Mouse (Mus musculus): ENCODE measurements around the gene Psen1.

Gene Psen1

DNA sequence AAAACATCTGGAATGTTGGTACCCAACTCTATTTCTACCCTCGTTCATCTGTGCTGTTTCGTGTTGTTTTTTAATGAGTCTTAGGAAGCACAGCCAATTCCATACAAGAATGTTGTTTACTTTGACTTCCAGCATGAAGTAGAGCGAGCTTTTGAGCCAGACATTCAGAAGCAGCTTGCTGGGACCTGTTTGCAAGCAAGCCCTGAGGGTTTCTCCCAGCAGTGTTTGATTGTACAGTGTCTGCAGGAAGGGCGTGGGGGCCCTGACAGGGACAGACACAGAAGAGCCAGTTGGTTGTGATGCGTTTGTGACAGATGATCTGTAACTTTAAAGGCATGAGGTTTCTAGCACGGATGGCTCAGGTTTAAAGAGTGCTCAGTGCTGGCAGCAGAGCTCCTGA is 33.3 kb downstream of the Psen1 start:
- intact Hi-C loops (cut with DNase I), result no loop called here

DNA sequence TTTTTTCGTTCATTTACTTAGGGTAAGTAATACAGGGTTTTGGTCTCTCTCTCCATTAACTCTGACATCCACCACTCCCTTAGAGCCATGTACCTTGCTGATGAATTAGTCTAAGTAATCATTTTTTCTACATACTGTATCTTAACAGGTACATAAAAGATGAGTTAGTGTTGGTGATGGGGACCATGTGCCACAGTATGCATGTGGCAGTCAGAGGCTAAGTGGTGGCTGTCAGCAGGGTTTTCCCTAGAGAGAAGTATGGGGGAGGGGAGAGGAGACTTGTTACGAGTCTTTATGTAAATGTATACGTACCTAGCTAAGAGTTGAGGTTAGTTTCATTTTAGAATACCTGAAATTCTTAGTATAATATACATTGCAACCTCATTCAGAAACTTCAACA is 35.1 kb downstream of the Psen1 start:
- intact Hi-C loops (cut with DNase I), result no loop called here

DNA sequence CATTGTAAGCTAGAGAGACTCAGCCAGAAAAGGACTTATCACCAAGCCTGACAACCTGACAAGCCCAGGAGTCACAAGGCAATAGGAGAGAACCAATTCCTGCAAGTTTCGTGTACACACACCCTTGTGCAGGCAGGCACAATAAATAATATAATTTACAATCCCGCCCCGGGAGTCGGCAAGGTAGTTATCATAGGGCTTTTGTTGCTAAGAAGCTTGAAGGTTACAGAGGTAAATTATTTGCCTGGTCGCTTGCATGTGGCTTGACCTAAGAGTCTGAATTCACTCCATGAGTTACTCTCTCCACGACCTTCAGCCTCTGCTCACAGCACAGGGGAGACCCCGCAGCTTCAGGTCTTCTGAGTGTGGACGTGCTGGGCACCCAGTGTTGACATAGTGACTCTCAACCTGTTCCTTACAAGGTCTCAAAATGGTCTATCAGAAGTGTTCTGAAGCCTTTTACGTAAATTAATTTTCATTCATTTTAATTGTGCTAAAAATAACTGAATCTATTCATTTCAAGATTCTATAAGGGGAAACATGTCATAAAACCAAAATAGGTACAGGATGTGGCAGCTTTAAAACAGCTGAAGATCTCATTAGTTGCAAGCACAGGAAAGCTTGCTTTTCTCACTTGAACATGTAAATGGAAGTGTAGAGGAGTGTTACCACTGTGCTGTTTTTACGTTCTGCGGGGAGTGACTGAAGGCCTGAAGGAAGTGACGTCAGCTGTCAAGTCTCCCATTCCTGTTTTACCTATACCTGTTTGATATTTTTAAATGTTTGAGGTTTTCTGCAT is 38.8 kb downstream of the Psen1 start:
- intact Hi-C loops (cut with DNase I), result no loop called here

GRCm38 (mm10) chr12:83732225-83732624 is 44.3 kb downstream of the Psen1 start:
- intact Hi-C loops (cut with DNase I), result no loop called here

- intact Hi-C loops (cut with DNase I), result no loop called here
These were observed 46.1 kb downstream of the Psen1 start for GRCm38 (mm10) chr12:83734047-83734446.

DNA sequence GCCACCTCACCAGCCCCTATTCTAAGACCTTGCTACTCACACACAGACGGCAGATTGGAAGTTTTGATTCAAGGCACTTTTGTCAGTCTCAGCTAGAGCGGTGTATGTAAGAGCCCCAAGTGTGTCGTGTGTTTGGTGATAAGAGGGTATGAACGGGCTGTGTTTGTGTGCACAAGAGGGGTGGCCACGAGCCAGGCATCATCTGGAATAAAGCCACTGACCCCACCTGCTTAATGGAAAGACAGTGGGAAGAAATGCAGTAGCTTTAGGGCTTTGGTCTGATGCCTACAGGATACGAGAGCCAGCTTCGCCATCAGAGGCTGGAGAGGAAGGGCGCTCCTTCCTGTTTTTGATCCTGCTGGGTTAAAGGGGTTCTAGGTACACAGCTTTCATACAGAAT is 48.3 kb downstream of the Psen1 start:
- intact Hi-C loops (cut with DNase I), result no loop called here

DNA sequence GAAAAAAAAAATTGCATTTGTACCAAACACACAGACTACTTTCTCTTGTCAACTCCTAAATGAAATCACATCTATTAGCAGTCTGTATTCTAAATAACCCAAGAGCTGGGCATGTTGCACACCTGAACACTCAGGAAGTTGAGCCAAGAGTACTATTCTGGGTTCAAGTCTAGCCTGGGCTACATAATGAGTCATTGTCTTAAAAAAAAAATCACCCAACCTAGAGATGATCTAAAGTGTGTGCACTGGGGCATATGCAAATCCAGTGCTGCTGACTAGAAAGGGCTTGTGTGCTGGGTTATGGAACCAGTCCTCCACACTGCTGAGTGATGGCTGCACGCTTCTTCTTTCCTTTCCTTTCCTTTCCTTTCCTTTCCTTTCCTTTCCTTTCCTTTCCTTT is 50.7 kb downstream of the Psen1 start:
- intact Hi-C loops (cut with DNase I), result no loop called here

DNA sequence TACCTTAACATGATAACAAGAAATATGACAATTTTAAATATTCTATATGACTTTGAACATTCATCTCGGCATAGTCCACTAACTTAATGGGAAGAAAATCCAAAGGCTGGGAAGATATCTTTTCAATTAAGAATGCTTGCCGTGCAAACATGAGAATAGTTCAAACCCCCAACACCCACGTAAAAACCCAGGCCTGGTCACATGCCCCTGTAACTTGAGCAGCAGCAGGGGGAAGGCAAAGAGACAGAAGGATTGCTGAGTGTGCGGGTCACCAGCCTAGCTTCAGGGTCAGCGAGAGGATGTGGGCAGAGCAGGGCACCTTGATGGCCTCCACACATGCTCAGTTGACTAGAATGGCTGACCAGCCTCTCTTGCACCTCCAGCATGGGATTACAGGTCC is 53.8 kb downstream of the Psen1 start:
- intact Hi-C loops (cut with DNase I), result no loop called here

GRCm38 (mm10) chr12:83742834-83743233 is 54.9 kb downstream of the Psen1 start:
- intact Hi-C loops (cut with DNase I), result no loop called here

GRCm38 (mm10) chr12:83743712-83744111 is 55.8 kb downstream of the Psen1 start:
- intact Hi-C loops (cut with DNase I), result no loop called here

DNA sequence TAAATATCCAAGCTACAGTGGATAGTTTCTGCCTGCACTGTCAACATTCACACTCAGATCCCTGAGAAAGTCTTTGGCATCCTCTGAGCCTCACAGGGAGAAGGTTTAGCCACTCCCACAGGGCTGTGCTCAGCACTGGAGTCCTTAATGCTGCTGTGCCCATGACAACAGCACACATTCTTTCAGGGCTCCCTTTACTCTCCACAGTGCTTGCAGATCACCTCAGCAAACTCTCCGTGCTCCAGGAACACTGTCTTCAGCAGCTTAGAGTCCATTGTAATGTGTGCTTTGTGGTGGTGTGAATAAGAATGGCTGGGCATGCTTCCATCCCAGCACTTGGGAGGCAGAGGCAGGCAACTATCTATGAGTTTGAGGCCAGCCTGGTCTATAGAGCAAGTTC is 61.2 kb downstream of the Psen1 start:
- intact Hi-C loops (cut with DNase I), result no loop called here

GRCm38 (mm10) chr12:83752495-83752894 is 64.5 kb downstream of the Psen1 start:
- intact Hi-C loops (cut with DNase I), result no loop called here

DNA sequence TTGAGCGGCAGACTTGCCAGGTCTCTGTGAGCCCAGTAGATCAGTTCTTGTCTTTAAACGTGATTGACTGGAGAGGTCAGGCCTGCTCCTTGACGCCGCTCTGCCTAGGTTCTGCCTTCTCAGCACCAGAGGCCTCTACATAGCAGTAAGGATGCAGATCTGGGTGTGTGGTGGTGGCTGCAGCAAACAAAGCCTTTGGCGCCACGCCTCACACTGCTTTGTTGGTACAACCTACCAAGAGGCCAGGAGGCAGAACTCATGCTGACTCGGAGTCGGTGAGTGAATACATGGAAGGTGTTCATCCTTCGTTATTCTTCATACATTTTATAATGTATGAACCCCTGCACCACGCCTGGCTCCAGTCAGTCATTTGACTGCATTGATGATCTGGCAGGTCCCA is 70.8 kb downstream of the Psen1 start:
- intact Hi-C loops (cut with DNase I), result no loop called here

- intact Hi-C loops (cut with DNase I), result no loop called here
These were observed 72.2 kb downstream of the Psen1 start for GRCm38 (mm10) chr12:83760201-83760600.

- intact Hi-C loops (cut with DNase I), result no loop called here
These were observed 74.8 kb downstream of the Psen1 start for GRCm38 (mm10) chr12:83762706-83763105.

DNA sequence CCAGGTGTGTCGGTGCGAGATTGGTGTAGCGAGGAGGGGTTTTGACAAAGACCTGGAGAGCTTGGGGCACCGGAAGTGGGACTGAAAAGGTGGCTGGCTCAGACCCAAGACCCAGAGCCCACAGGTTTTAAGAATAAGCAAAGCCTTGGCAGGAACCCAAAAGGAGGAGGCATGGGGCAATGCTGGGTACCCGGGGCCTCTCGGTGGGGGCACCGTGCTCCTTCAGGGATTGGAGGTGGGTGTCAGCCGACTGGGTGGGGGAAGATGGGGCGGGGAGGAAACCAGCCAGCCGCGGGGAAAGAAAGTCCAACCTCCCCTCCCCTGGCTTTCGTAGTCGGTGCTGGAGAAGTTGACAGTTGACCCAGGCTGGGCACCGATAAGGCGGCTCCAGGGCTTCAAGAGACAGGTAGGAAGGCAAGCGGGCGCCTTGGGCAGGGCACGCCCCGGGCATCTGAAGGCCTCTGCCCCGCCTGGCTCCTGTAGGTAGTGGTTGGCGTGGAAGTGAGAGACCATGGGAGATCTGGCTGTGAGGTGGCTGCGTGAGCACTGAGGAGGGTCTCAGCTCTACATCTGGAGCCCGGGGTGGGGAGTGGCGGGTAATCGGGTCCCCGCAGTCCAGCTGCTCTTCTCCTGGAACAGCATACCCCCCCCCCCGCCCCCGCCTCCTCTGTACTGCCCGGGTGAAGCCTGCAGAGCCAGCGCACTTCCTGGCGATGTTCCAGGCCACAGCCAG is 75.5 kb downstream of the Psen1 start, which contains the start of gene Papln:
Gene Papln (plus strand): TSS at position 324 of the 733 bp plus-strand sequence.
- intact Hi-C loops (cut with DNase I), result no loop called here

DNA sequence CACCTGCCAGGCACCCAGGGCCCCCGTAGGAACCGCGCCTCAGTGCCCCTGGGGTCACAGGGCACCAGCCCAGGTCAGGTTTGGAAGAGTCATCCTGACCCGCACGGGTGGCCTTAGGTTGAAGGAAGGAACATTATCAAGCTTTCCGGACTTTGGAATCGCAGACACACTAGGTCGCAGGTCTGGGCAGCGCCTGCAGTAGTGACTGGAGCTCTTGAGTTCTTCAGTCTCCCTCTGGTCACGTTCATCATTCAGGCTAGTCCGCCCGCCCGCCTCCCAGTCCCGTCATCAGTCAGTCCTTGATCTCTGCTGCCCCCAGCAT is 76.1 kb downstream of the Psen1 start:
- intact Hi-C loops (cut with DNase I), result no loop called here

GRCm38 (mm10) chr12:83764519-83764918 is 76.6 kb downstream of the Psen1 start:
- intact Hi-C loops (cut with DNase I), result no loop called here

GRCm38 (mm10) chr12:83765965-83766603 is 78.1 kb downstream of the Psen1 start:
- intact Hi-C loops (cut with DNase I), result no loop called here

GRCm38 (mm10) chr12:83767833-83768232 is 79.9 kb downstream of the Psen1 start:
- intact Hi-C loops (cut with DNase I), result no loop called here

- intact Hi-C loops (cut with DNase I), result no loop called here
These were observed 80.4 kb downstream of the Psen1 start for GRCm38 (mm10) chr12:83768235-83768899.

Data from adrenal gland (tissue).